Mouse (Mus musculus) bone marrow macrophage, adult 2 months (primary cell): ENCODE data around the gene Fndc5.

ENCODE experiments used
- CTCF ChIP-seq: IDR thresholded peaks from 2 replicates; pipeline ENCODE4 v1.5.1; 2012; ENCODE audit warnings: low read depth, mild to moderate bottlenecking, low read length, moderate library complexity
- POLR2A ChIP-seq: IDR thresholded peaks from 2 replicates; pipeline ENCODE4 v1.6.1; 2012; ENCODE audit warnings: mild to moderate bottlenecking, low read depth, low read length, borderline replicate concordance

DNA sequence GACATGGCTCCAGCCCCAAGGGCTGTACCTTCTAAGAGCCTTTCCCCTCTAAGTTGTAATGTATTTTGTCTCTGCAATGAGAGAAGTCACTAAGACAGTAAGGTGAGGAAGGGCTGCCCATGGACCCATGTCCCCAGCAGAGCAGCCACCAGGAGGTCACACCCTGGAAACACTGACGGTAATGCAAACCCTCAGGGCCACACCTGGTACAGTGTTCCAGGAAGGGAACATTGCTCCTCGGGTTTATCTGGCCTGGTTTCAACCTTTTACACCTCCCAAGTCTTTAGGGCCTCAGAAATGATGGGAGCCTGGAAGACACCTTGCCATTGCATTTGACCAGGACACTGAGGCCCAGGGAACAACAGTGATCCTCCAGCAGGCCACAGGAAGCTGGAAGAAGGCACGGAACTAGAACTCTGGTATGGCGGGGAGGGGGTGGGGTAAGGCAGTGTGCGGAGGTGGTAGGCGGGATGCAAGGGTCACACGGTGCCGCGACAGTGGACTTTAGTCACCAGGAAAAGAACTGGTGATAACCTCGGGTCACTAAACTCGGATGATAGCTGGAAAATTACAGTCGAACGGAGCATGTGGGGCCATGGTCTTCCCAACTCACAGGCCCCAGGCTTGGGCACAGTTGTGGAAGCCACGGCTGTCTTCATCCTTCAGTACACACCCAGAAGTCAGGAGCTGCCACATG is 34.5 kb upstream of the Fndc5 start:
- TF ChIP-seq CTCF (no peak), POLR2A (no peak)
